Mouse (Mus musculus) right cerebral cortex, adult 2 months (tissue): ENCODE results near the gene Bmpr1a.
A peak's percentile ranks its signal among the peaks of the same experiment; 100 is the strongest.
"Not testable (repeated sequence)": the region's sequence is repeated elsewhere in the genome, so short reads cannot be mapped to it uniquely, and the experiment has no call there.

Experiments
- DNase-seq, 2 experiments: peaks; one replicate each; pipeline ENCODE4 v3.0.0; 2021 to 2022; ENCODE audit warnings: low spot score in 2 of 2

Gene Bmpr1a

GRCm38 (mm10) chr14:34450451-34450850 lies 52.7 kb downstream of the Bmpr1a start:
- no peak for DNase-seq

DNA sequence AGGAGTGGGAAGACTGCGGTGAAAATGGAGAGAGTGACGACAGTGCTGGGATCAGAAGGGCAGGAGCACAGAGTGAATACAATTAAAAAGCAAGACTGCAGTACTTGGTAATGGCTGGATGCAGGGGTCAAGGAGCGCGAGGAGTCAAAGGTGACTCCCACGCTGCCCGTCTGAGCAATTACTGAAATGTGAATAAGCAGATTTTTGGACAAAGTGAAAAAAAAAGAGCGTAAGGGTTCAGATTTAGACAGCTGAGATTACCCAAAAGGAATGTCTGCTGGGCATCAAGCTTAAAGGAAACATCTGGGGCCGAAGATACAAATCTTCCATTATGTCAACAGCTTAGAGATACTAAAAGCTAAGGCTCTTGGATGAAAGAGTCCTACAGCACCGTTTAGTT lies 53.3 kb downstream of the Bmpr1a start:
- DNase-seq: no peak

DNA sequence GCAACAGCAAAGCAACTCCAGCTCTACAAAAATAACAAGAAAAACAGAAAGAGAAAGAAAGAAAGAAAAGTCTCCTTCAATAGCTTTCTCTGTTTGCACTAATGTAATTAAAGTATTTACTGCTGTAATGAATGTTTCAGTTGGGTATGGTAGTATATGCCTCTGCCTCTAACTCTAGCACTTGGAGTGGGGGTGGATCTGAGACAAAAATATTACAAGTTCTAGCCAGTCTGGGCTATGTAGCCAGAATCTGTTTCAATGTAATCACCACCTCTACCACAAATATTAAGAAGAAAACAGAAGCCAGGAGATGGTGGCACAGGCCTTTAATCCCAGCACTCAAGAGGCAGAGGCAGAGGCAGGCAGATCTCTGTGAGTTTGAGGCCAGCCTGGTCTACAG lies 54.7 kb downstream of the Bmpr1a start:
- DNase-seq: no peak

DNA sequence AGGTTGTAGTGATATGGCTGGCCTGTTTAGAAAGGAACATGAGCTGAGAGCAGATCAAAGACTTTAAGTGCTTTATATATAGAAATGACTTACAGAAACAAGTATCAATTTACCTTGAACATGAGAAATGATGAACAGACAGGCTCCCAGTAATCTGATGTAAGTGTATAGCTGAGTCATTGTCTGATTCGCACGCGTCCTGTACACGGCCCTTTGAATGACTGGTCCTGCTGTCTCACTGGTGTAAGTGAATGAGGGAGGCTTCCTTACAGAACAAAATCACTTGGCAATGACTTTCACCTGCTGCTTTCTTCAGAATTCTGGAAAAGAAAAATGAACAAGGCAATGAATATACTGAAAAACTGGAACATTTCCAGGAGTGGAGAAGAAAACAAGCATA lies 55.5 kb downstream of the Bmpr1a start:
- peak in 1 of 2 experiments; percentile 36 for DNase-seq

DNA sequence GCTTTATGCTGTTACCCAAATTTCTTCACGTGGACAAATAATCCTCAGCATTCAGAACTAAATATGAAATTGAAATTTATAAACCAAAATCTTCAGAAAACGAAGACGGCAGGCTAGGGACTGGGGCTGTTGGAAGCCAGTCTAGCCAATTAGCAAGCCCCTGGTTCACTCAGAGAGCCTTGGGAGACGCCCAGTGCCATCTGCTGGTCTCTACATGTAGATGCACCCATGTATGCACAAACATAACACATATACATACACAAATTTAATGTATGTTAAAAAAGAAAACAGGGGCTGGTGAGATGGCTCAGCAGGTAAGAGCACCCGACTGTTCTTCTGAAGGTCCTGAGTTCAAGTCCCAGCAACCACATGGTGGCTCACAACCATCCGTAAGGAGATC lies 56.5 kb downstream of the Bmpr1a start:
- no peak for DNase-seq

DNA sequence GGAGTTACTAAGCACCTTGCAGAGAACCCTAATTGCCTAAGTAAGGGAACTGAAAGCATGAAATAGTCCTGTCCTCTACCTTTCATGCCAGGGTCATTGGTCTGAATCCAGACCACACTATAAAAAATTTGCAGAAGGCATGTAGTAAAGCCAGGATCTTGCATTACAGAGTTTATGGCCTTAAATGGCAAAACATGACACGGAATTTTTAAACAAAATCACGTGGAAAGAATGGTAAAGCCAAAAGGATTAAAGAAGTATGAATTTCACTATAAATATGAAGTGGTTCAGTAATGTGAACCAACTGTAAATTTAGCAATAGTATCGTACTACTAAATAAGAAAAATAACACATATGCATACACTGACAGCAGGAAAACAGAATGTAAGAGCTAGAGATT lies 57.8 kb downstream of the Bmpr1a start:
- DNase-seq: no peak

DNA sequence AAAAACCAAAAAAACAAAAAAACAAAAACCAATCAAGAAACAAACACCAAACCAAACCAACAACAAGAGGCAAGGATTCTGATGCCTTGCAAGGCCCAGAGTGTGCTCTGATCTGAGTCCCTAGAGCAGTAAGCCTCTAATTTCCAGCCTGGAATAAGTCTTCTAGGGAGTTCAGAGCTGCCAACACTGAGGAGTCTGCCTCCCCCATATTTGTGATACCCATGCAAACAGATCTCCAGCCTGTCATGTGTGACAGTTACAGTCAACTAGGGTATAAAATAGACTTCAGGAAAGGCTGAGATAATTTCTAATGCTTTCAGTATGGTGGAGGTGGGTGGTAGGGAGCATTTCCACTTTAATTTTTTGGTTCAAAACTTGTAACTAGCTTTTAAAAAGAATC lies 58.2 kb downstream of the Bmpr1a start:
- DNase-seq: no peak

- no peak for DNase-seq
These were observed 58.8 kb downstream of the Bmpr1a start for GRCm38 (mm10) chr14:34444368-34444767.

GRCm38 (mm10) chr14:34442531-34442930 lies 60.6 kb downstream of the Bmpr1a start:
- no peak for DNase-seq

DNA sequence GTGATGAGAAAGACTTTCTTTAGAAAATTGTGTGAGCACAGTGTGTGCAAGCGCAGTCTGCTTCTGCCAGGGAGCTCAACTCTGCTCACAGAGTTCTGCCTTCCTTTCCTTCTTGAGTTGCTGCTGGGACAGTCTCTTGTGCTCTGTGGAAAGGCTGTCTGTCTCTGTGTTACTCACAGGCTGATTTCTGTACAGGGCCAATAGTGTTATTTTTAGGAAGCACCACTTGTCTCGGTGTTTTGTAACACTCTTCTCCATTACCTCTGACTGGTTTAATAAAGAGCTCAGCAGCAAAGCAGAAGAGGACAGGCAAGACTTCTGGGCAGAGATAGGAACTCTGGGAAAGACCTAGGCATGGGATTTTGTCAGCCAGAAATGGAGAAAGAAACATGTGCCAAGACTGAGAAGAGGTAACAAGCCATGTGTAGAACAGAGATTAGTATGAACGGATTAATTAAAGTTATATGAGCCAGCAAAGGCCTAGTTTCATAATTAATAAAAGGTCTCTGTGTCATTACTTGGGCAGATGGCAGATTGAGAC lies 62.5 kb downstream of the Bmpr1a start:
- DNase-seq: no peak

DNA sequence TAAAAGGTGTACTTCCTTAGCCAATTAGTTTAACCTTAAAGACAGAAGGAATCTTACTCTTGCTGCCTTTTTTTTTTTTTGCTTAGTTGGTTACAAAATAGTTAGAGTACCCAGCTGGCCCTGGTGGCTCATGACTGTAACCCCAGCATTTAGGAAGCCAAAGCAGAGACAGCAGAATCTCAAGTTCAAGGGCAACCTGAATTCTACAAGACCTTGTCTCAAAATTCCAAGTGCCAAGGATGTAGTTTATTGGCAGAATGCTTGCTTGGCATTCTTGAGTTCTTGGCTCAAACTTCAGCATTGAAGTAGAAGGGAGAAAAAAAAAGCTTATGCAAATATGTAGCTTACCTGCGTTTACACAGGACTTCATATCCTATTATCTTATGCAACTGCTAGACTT lies 74.1 kb downstream of the Bmpr1a start:
- no peak for DNase-seq

- no peak for DNase-seq
These were observed 74.9 kb downstream of the Bmpr1a start for GRCm38 (mm10) chr14:34428274-34428673.

GRCm38 (mm10) chr14:34421078-34421477 lies 82.1 kb downstream of the Bmpr1a start:
- no peak for DNase-seq

- DNase-seq: no peak
These were observed 85.6 kb downstream of the Bmpr1a start for GRCm38 (mm10) chr14:34417501-34417900.

DNA sequence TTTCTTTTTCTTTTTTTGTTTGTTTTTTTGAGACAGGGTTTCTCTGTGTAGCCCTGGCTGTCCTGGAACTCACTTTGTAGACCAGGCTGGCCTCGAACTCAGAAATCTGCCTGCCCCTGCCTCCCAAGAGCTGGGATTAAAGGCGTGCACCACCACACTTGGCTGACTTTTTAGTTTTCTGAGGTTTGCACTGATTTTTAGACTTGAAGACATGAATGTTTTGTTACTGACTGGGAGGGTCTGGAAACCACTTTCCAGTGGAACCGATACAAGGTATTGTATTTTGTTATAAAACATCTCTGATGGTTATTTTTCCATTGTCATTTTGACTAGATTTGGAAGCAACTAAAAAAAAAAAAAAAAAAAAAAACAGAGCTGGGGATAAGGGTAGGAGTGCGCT lies 86.2 kb downstream of the Bmpr1a start:
- not testable (repeated sequence) for DNase-seq

- peak; percentile 10 to 20 for DNase-seq
These were observed 90.8 kb downstream of the Bmpr1a start for GRCm38 (mm10) chr14:34412164-34412896.

GRCm38 (mm10) chr14:34410716-34411115 lies 92.4 kb downstream of the Bmpr1a start:
- no peak for DNase-seq

GRCm38 (mm10) chr14:34403424-34403823 lies 99.7 kb downstream of the Bmpr1a start:
- DNase-seq: no peak

DNA sequence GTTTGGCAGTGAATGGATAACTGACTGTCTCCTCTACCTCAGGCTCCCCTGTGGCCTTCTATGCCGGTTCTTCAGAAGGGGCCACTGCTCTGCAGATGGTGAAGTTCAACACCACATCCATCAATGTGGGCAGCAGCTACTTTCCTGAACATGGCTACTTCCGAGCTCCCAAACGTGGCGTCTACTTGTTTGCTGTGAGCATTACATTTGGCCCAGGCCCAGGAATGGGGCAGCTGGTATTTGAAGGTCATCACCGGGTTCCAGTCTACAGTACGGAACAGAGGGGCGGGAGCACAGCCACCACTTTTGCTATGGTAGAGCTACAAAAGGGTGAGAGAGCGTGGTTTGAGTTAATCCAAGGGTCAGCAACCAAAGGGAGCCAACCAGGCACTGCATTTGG lies 100.3 kb downstream of the Bmpr1a start:
- no peak for DNase-seq

DNA sequence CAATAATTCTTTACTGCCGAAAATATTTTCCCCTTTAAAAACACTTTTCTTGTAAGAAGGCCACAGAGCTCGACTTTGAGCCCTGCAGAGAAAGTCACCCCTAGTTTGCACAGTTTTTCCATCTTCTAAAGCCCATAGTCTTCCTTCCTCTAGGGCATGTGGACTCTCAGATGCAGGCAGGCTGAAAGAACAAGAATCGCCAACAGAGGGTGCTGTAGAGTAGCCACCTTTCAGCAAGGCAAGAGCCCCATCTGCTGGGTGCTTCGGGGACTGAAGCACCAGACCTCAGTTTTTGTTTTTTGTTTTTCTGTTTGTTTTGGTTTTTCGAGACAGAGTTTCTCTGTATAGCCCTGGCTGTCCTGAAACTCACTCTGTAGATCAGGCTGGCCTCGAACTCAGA lies 102.0 kb downstream of the Bmpr1a start:
- peak; percentile 77 for DNase-seq

GRCm38 (mm10) chr14:34400021-34400420 lies 103.1 kb downstream of the Bmpr1a start:
- DNase-seq: no peak

- DNase-seq: no peak
These were observed 103.8 kb downstream of the Bmpr1a start for GRCm38 (mm10) chr14:34399301-34399700.

DNA sequence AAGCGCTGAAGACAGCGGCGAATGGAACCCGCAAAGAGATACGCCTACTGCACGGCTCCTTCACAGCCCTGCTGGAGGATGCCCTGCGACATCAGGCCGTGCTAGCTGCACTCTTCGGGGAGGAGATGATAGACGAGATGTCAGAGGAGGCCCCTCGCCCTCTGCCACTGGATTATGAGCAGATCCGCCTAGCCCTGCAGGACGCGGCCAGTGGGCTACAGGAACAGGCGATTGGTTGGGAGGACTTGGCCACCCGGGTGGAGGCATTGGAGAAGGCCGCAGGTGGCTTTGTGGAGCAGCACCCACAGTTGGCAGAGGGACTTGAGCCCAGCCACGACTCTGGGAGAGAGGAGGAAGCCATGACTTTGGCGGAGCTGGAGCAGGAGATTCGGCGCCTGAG lies 104.2 kb downstream of the Bmpr1a start:
- DNase-seq: no peak

DNA sequence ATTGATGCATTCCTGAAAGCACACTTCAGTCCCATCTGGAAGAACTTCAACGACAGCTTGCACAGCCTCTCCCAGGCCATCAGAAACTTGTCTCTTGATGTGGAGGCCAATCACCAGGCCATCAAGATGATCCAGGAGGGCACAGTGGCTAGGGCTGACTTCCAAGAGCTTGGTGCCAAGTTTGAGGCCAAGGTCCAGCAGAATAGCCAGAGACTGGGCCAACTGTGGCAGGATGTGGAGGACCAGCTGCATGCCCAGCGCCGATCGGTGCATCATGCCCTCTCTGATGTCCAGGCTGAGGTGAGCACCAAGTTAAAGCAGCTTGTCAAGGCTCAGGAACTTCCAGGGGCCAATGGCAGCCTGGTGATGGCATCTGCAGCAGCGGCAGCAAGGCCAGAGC lies 105.3 kb downstream of the Bmpr1a start:
- no peak for DNase-seq
